Mouse (Mus musculus): ENCODE data around the gene Rdh19. TPM values are rescaled to one million over a fixed set of nuclear protein-coding genes. Genes with fewer than 3 reads are reported as not detected.

The Rdh19 gene
- polyA plus RNA-seq (2012; rRNA removed) = not detected in 2 replicates

DNA sequence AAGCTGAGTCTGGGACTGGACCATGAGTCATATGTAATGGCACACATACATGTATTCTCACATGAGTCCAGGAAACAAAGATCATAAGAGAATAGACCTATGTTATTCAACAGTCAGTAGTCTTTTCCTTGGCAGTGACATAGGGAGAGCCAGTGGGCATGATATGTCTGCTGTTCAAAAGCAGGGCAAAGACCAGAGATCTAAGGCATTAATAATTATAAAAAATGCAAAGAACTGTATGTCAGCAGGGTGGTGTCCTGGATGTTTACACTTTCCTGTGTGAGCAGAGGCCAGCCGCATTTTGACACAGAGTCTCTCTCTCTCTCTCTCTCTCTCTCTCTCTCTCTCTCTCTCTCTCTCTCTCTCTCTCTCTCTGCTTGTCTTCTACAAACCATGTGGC, at the start of gene Rdh19:
TSS of gene Rdh19 (plus strand) at position 301 of the 400 bp plus-strand sequence.

DNA sequence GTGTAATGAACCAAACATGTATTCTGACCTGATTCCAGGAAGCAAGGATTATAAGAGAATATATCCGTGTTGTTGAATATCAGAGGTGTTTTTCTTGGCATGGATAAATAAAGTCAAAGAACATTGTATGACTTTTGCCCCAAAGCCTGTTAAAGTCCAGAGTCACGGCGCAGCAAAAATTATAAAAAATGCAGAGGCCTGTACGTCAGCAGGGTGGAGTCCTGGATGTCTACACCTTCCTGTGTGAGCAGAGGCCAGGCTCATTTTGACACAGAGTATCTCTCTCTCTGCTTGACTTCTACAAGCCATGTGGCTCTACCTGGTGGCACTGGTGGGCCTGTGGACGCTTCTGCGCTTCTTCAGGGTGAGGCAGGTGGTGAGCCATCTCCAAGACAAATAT, 48.8 kb upstream of the Rdh19 start, which contains the start of gene Rdh16:
TSS of gene Rdh16 (plus strand) at position 262 of the 400 bp plus-strand sequence.

DNA sequence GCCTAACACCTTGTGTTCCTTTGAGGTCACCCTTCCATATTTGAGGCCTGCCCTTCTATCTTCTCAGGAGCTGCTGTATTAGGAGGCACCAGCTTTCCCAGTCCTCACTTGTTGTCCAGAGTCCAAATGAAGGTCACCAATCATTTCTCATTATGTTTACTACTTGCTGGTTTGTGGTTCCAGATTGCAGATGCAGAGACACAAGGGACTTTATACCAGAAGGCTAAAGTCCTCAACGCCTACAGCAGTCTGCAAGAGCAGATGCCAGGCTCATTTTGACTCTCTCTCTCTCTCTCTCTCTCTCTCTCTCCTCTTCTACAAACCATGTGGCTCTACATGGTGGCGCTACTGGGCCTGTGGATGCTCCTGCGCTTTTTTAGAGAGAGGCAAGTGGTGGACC, 16.5 kb downstream of the Rdh19 start, which contains the start of gene Rdh16f2:
TSS of gene Rdh16f2 (plus strand) at position 243 of the 400 bp plus-strand sequence.

DNA sequence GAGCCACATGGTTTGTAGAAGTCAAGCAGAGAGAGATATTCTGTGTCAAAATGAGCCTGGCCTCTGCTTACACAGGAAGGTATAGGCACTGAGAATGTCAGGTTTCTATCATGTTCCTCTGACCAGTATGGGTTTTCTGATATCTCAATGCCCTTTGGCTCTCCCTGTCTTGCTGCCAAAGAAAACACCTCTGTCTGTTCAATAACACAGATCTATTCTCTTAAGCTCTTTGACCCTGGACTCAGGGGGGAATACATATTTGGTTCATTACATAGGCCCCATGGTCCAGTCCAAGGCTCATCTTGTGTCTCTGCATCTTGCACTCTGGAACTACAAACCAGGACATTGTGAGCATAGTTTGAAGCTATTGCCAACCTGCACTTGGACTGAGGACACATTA, 38.9 kb downstream of the Rdh19 start, which contains the start of gene Rdh7:
TSS of gene Rdh7 (minus strand) at position 213 of the 400 bp plus-strand sequence.

DNA sequence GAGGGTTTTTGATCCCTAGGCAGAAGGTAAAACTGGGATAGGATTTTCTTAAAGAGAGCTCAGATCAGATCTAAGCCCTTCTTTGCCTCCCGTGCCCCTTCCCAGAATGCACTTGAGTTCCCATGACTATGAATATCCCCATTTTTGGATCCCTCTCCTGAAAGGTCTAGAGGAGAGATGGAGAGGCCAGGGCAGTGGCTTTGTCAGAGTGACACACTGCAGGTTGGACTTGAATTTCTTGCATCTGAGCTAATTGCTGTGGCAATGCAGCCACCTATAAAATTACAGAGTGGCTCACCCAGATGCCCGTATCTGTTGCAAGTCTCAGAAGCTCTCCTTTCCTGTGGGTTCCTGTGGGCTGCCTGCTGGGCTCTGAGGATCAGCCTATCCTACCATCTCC, 48.5 kb downstream of the Rdh19 start, which contains the start of gene Sdr9c7:
TSS of gene Sdr9c7 (plus strand) at position 301 of the 400 bp plus-strand sequence.

Other genes starting within 250 kb of the Rdh19 start
- gene Lrp1, start 228.8 kb upstream of the Rdh19 start, polyA plus RNA-seq (2012; rRNA removed) = 289 and 317 TPM in 2 replicates
- gene Stat6, start 206.9 kb upstream of the Rdh19 start, polyA plus RNA-seq (2012; rRNA removed) = 75.6 and 87.4 TPM in 2 replicates
- 3.8 and 4.5 TPM in 2 replicates for gene Nemp1, start 183.0 kb upstream of the Rdh19 start, polyA plus RNA-seq (2012; rRNA removed)
- 70.9 and 87.8 TPM in 2 replicates for gene Nab2, start 181.4 kb upstream of the Rdh19 start, polyA plus RNA-seq (2012; rRNA removed)
- gene Myo1a, start 144.8 kb upstream of the Rdh19 start, polyA plus RNA-seq (2012; rRNA removed) = 1.5 and 1.8 TPM in 2 replicates
- gene Tac2, start 125.5 kb upstream of the Rdh19 start, polyA plus RNA-seq (2012; rRNA removed) = 1.1 TPM in 1 of 2 replicates, not detected in the other
- 10.2 and 12.5 TPM in 2 replicates for gene Zbtb39, start 110.4 kb upstream of the Rdh19 start, polyA plus RNA-seq (2012; rRNA removed)
- 6.9 and 7.2 TPM in 2 replicates for gene Gpr182, start 98.2 kb upstream of the Rdh19 start, polyA plus RNA-seq (2012; rRNA removed)
- gene Rdh1, start 90.2 kb upstream of the Rdh19 start, polyA plus RNA-seq (2012; rRNA removed) = 0.27 and 0.28 TPM in 2 replicates
- 0.84 and 1.1 TPM in 2 replicates for gene Rdh16f1, start 90.1 kb upstream of the Rdh19 start, polyA plus RNA-seq (2012; rRNA removed)
- 0.48 TPM in 1 of 2 replicates, not detected in the other for gene Rdh9, start 73.5 kb upstream of the Rdh19 start, polyA plus RNA-seq (2012; rRNA removed)
- 0.12 and 0.18 TPM in 2 replicates for gene Rdh16, start 48.8 kb upstream of the Rdh19 start, polyA plus RNA-seq (2012; rRNA removed)
- 0.24 TPM in 1 of 2 replicates, not detected in the other for gene Rdh16f2, start 16.5 kb downstream of the Rdh19 start, polyA plus RNA-seq (2012; rRNA removed)
- gene Rdh7, start 38.9 kb downstream of the Rdh19 start, polyA plus RNA-seq (2012; rRNA removed) = 0.29 and 1.0 TPM in 2 replicates
- 0.19 and 0.69 TPM in 2 replicates for gene Sdr9c7, start 48.6 kb downstream of the Rdh19 start, polyA plus RNA-seq (2012; rRNA removed)
- 0.13 TPM in 1 of 2 replicates, not detected in the other for gene Hsd17b6, start 157.7 kb downstream of the Rdh19 start, polyA plus RNA-seq (2012; rRNA removed)
- gene Prim1, start 165.2 kb downstream of the Rdh19 start, polyA plus RNA-seq (2012; rRNA removed) = 2.9 and 3.9 TPM in 2 replicates
- 331 and 447 TPM in 2 replicates for gene Naca, start 185.6 kb downstream of the Rdh19 start, polyA plus RNA-seq (2012; rRNA removed)
- 112 and 146 TPM in 2 replicates for gene Ptges3, start 209.0 kb downstream of the Rdh19 start, polyA plus RNA-seq (2012; rRNA removed)
- gene Atp5b, start 233.3 kb downstream of the Rdh19 start, polyA plus RNA-seq (2012; rRNA removed) = 3,893 and 4,487 TPM in 2 replicates
- gene Baz2a, start 241.6 kb downstream of the Rdh19 start, polyA plus RNA-seq (2012; rRNA removed) = 25.7 and 32.3 TPM in 2 replicates